Mouse (Mus musculus) ZHBTc4 (cell line): ENCODE data around the gene Traf3ip1.

Experiments used
- DNase-seq: peaks from one replicate; pipeline ENCODE4 v3.0.0-alpha.2; 2011; ENCODE audit warnings: low read depth, low spot score

The Traf3ip1 gene

DNA sequence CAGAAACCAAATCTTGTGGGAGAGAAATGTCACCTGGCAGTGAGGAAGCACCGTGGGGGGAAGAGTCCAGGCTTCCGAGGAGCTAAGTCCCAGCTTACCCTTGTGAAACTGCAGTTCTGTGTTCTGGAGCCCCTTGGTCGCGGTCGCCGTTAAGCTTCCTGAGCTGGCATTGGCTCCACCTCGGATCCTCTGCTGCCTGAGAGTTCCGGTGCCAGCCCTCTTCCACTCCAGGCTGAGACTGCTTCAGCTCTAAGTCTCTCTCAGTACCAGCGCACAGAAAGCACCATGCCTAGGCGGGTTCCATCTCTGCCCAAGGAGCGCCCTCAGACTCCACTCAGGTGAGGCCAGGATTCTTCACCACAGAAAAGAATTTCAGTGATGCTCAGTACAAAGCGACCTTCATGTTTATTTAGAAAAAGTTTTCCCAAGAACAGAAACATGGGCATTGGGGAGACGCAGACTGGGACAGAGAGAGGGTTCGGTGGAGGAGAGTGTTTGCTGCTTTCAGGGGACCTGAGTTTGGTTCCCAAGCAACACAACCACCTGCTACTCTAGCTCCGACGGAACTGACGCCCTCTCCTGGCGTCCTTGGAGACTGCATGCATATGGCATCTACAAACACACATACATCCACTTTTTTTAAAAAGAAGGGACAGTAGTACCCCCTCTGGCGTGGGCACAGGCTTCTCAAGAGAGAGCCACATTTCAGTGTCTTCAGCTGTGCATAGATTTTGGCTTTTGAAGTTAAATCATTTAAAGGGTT is 39.7 kb downstream of the Traf3ip1 start:
- DNase-seq, result peak; percentile 82

DNA sequence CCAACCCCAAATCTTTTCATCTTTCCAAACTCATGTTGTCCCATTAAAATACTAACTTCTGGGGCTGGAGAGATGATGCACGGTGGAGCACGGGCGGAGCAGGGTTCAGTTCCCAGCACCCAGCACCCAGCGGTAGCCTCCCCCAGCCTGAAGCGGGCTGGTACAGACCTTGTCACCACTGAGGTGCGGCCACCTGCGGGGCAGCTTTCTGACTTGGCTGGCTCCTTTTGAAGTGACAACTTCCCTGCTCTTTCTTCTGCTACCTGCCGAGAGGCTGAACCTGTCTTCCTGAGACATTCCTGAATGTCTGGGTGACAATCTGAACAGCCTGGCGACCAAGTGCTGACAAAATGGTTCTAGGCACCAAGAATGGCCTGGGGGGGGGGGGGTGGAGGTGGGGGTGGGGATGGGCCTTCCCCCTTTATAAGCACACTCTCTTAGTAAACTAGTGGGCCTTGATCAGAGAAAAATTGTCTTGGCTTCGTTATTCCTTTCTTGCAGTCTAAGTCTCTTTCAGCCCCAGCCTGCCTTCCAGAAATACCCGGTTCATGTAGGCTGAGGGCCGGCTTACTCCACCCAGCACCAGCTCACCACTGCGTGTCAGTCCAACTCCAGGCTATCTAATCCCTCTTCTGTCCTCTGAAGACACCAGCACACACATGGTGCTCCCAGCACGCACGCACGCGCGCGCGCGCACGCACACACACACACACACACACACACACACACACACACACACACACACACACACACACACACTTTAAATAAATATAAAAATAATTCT is 43.5 kb downstream of the Traf3ip1 start:
- DNase-seq, result peak; percentile 89

DNA sequence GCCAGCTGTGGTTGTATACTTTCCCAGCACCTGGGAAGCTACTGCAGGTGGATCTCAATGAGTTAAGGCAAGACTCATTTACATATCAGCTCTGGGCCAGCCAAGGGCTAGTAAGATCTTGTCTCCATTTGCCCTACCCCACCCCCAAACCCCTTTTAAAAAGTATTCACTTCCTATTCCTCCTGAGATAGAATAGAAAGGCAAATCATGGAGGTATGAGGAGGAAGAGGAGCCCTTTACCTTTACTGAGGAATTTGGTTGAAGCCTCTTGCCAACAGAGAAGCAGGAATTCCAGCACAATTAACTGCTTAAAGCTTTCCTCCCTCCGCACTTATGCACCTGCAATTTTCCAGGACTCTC is 44.1 kb downstream of the Traf3ip1 start:
- no peak for DNase-seq

DNA sequence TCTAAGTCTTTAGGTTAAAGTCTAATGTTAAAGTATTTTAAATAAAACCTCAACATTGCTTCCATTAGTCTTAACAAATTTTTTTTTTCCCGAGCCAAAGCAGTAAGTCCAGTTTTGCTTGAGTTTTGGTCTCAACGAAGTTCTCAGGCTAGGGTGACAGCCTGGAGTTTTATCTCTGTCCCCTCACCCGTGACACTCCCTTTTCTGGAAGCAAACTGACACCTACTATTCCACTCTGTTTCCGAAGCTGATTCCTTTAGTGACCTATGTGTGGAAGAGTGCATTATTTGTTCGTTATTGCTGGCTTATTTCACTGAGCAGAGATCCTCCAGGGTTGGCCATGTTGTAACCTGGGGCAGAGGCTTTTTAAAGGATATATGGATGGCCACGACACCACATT is 44.8 kb downstream of the Traf3ip1 start:
- DNase-seq, result no peak

DNA sequence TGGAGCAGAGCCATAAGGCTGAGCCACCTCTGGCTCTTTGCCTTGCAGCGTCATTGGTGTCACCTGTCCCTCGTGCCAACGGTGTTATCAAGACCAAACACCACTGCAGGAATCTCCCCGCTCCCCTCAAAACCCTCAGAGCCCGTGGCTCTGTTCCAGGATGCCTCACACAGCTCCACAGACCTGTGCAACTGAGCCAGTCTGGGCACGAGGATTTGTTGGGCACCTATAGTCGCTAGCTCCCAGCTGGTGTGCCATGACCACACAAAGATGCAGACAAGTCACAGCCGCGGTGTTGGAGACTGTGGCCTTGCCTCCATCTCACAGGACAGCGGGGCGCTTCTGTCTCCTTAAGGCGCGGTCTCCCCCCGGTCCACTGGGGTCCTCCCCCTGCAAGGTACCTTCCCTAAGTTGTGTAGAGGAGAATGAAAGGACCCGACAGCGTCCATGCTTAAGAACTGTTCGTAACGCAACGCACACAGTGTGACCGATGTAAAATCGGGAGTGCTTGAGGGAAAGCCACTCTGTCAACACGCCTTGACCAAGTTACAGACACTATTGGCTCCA is 45.3 kb downstream of the Traf3ip1 start:
- no peak for DNase-seq

DNA sequence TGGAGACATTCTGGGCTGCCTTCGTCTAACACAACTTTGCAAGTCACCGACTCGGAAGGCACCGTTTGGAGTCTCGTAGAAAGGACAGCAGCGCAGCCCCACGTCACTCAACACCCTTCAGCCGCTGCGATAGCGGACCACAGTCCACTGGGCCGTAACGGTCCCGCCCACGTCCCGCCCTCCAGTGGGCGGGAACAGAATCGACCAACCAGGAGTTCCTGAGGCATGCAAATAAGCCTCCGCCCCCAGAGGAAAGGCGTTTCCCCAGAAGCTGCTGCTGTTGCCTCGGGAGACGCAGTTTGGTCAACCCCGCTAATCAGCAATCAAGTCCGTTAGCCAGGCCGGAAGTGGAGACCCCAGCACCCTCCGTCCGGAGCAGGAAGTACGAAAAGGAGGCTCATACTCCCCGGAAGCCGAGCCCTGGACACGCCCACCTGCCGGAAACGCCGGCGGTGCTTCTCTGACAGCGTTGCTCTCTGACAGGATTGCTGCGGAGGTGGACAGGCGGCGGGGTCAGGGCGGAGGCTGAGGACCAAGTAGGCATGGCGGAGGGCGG is 45.9 kb downstream of the Traf3ip1 start, which contains the start of gene Asb1:
Asb1 (plus strand) TSS at position 274 of the 556 bp plus-strand sequence.
- DNase-seq, result peak; percentile 98

GRCm38 (mm10) chr1:91541042-91541592 is 46.7 kb downstream of the Traf3ip1 start:
- no peak for DNase-seq

- DNase-seq, result no peak
These were observed 49.5 kb downstream of the Traf3ip1 start for GRCm38 (mm10) chr1:91543974-91544373.

- no peak for DNase-seq
These were observed 50.8 kb downstream of the Traf3ip1 start for GRCm38 (mm10) chr1:91545226-91545625.

DNA sequence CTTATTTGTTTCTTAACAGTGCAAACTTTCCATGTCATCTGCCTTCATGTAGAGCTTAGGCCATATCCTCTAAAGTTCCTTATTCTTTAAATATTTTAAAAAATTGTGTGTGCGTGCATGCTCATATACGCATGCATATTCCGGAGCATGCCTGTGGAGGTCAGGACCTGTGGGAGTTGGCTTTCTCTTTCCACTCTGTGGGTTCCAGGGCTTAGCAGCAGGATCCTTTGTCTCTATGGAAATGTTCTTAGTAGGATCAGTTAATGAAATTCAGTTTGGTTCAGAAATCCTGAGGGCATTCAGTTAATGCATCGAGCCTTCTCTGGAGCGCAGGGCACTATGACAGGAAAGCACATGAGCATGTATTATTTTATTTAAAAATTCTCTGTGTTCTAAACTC is 53.1 kb downstream of the Traf3ip1 start:
- DNase-seq, result no peak

GRCm38 (mm10) chr1:91549073-91549472 is 54.6 kb downstream of the Traf3ip1 start:
- DNase-seq, result no peak

DNA sequence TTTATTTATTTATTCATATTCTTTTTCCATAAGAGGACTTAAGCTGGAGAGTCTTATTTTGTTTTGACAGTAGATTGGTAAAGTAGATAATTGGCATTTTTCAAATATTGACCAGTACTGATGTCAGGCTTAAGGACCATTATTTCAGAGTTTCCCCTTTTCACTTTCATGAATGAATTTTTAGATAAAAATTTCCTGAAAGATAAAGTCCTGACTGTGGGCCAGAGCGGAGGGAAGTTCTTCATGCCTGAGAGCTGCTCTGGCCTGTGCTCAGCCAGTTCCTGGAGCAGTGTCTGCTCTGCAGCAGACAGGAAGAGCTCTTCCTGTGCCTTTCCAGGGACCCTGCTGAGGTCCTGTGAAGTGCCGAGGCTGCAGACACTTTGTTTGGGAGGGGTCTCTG is 62.7 kb downstream of the Traf3ip1 start:
- no peak for DNase-seq

GRCm38 (mm10) chr1:91561226-91561625 is 66.8 kb downstream of the Traf3ip1 start:
- DNase-seq, result no peak

GRCm38 (mm10) chr1:91562977-91563590 is 68.6 kb downstream of the Traf3ip1 start:
- no peak for DNase-seq

- DNase-seq, result peak; percentile 30
These were observed 69.6 kb downstream of the Traf3ip1 start for GRCm38 (mm10) chr1:91564004-91564403.

DNA sequence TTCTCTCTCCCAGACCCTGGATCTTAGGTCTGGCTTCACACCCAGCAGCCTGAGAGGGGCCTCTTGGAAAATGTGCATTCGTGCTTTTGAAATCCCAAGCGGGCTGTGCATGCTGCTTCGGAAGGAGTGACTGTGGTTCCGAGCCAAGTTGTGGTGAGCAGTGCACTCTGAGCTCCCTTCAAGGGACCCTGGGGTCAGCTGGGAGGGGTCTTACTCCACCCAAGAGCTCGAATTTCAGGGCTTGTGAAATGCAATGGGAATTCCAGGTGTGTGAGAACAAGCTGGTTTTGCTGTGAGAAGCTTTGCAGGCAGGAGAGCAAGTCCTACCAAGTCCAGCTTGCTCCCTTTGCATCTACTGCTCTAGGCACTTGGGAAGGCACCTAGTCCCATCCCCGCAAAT is 70.2 kb downstream of the Traf3ip1 start:
- no peak for DNase-seq

- DNase-seq, result no peak
These were observed 72.8 kb downstream of the Traf3ip1 start for GRCm38 (mm10) chr1:91567269-91567668.

GRCm38 (mm10) chr1:91572458-91572857 is 78.0 kb downstream of the Traf3ip1 start:
- DNase-seq, result no peak

- DNase-seq, result peak; percentile 33
These were observed 79.8 kb downstream of the Traf3ip1 start for GRCm38 (mm10) chr1:91574208-91574607.

- DNase-seq, result peak; percentile 71
These were observed 83.6 kb downstream of the Traf3ip1 start for GRCm38 (mm10) chr1:91577883-91578517.
